Mouse (Mus musculus) brain, adult 2 months (tissue): ENCODE measurements around the gene Zfp609.

Source experiments
- DNase-seq: peaks from one replicate; pipeline ENCODE4 v3.0.0; 2011; ENCODE audit warnings: low read depth, low spot score

The Zfp609 gene

DNA sequence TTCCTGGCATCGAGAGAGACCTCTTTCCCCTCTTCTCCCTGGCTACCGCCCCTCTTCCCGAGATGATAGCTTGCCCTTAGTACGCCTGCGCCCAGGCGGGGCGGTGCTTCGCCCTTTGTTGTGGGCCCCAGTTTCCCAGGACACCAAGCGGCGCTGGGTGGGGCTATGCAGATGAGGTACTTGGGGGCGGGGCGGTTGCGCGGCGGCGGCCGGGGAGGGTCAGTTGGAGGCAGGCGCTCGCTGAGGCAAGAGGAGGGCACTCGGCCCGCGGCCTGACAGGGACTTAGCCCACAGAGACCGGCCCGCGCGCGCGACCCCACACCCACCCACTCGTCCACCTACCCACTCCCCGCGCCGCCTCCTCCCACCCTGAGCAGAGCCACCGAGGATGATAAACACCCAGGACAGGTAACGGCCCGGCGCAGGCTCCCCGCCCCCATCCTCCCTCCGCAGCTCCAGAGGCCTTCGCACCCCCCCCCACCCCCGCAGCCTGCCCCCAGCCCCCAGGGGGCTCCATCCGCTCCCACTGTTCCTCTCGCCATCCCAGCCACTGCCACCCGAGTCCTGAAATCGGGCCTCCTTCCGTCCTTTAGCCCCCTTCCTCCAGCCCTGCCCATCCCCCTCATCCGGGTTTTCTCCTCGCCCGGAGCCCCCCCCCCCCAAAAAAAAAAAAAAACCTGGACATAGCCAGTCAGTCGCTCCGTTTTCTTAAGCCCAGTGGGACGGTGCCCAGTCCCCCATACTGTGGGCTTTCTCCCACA, 150.8 kb downstream of the Zfp609 start:
- peak; percentile 97 for DNase-seq

DNA sequence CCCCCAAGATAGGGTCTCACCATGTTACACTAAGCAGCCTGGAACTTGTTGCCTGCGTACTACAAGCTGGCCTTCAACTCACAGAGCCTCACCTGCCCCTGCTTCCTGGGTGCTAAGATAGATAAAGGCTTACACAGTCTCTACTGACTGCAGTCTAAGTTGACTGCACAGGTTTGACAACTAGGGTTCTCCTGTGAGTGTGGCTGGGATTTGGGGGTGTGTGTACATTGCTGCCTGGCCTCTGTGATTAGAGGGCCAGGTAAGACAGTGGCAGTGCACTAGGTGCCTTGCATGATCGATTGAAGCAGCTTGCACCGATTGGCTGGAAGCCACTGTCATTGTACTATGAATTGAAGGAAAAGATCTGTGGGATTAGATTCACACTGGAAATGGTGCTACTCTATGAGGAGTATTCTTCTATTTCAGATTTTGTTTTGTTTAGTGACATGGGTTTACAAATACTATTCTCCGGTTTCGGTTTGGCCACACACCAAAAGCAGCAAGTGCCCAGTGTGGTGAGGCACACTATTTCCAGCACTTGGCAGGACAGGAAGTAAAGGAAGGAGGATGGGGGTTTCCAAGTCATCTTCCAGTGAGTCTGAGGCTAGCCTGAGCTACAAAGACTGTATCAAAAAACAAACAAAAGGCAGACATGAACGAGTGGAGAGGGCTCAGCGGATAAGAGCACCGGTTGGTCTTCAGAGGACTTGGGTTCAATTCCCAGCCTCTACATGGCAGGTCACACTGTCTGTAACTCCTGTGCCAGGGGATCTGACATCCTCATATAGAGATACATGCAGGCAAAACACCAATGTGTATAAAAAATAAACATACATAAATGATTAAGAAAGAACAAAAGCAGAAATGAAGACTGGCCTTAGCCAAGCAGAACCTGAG, 151.7 kb downstream of the Zfp609 start:
- DNase-seq = no peak

DNA sequence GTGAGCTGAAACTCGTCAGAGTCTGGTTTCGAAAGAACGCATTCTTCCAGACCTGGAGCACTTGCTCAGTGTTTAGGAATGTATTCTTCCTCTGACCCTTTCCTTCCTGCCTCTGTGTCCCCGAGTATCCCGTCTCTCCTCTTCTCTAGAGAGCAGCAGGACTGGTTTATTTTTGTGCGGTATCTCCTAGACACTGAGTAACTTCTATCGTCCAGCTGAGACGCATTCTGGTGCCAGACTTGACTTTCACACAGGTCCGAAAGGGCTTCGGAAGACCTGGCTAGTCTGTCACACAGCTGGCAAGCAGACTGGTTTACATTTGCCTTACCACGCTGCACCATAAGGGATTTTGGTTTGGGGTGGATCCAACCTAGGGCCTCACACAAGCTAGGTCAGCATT, 154.4 kb downstream of the Zfp609 start:
- DNase-seq = no peak

DNA sequence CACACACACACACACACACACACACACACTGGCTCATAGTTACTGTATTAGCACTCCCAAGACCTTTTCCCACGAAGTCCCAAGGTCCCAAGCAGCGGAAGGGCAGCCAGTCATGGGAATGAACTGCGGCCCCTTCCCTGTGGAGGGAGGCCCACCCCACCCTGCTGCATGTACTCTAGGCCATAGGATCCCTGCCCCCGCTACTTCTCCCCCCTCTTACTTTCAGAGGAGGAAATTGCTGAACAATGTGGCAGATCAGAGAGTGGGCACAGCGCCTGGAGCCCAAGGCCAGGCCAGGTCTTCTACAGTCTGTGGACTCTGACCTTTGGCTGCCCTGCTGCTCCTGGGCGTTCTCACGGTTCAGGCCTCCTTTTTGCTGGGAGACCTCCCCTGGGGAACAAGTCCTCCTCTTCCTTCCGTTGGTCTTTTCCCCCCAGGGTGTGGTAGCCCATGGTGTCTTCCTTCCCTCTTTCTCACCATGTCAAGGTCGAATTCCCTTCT, 155.9 kb downstream of the Zfp609 start:
- DNase-seq = no peak

DNA sequence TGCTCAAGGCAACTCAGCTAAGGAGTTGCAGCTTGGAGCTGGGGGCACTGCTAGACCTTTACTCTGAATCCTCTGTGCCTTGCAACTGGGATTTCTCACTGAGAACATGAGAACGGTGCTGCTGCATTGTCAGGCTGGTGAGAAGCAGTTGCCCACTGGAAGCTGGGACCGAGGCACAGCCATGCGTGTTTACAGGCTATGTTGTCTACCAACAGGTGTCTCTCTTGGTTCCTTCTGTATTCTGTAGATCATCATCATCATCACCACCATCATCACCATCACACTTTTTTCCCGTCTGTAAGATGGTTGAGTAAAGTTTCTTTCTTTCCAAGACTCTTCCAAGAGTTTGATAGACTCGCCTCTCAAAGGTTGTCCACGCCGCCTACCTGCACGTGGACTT, 159.7 kb downstream of the Zfp609 start, which contains the start of gene Oaz2:
TSS of gene Oaz2 (plus strand) at position 301 of the 400 bp plus-strand sequence.
- DNase-seq = no peak

DNA sequence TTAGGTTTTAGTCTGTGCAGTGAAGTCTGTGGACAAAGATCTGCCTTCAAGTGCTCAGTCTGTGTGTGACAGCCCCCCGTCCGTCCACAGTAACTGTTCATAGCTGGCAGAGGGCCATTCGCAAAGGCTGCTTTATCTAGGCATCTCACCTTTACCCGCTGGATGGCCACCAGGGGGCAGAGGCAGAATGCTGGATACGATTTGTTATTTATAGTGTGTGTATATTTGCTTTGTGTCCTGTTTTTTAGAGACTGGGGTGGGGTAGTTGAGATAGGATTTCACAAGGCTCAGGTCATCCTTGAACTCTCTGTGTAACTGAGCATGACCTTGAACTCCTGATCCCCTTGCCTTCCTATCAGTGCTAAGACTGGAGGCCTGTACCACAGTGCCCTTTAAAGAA, 161.3 kb downstream of the Zfp609 start:
- DNase-seq = peak; percentile 59

DNA sequence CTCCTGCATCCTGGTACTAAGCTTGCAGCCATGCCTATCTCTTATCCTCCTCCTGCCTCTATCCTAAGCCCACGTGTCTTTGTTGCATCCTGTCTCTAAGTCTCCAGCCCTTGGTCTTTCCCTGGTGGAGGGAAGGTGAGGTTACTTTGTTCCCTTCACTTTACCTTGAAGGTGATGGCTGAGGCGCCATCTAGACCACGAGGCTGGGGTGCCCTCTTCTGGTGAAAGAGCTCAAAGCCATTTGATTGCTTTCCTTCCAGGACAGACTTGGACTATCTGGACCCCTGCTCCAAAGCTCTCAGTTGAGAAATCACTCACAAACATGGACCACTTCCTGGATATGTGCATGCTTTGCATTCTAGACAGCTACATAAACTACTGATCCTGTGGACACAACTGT, 163.2 kb downstream of the Zfp609 start:
- DNase-seq = peak; percentile 65

DNA sequence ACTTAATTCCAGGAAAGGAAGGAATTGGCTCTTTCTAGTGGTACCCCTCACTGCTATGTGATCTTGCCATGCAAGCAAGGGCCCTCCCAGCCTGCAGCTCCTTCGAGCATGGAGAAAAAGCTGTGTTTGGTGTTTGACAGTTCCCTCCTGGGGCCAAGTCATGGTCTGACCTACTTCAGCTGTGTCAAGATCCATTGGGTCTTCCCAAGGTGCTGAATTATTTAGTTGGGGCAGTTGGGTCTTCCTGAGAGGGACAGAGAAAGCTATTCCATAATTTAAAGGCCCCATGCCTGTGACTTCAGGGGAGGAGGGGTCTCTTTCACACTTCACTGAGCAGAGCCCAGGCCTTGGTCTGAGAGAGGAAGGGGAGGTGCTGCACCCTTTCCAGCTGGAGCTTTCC, 165.9 kb downstream of the Zfp609 start:
- DNase-seq = no peak

DNA sequence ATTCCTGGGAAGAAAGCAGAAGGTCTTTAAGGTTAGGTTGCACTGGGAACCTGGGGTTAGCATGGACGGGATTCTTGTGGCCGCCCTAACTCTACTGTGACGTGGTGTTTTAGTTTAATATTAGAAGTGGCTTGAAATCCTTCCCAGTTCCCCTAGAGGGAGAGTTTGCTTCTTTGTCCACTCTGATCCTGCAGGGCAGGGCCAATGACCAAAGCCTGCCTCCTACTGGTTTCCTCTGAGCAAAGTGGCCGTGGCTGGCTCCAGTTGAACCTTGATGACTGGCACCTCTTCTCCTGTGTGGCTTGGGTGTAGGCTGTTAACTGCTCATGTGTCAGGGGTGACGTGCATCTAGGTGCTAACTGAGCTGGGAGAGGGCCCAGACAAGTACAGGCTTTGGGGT, 166.3 kb downstream of the Zfp609 start:
- DNase-seq = no peak

DNA sequence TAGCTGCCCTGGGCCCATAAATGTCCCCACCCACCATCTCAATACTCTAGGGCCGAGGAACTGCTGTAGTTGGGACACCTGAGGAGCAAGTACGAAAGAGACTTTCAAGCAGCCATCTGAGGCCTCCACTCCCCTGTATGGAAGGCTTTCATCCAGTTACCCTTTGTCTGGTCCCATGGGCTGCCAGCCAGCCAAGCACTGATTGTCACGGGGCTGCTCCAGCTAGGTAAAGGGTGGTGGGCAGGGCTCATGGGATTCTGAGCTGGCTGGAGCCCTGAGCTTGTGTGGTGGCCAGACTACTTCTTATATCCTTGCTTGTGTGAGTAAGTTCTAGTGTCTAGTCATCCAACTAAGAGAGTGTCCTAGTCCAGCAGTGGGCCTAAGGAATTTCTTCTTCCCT, 170.1 kb downstream of the Zfp609 start:
- DNase-seq = no peak

DNA sequence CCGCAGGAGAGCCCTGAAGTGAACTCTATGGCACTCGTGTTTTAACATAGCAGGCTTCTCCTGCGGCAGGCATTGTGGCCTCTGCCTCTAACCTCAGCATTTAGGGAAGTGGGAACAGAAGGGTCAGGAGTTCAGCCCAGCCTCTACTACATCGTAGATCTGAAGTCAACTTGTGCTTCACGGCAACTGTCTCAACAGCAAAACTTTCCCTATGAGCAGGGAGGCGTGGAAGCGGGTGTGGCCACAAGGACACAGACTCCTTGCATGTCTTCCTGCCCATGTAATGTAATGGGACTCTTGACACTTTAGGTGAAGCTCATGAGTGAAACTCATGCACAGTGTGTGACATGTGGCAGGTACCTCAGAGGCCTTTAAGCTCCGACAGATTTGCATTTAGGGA, 171.8 kb downstream of the Zfp609 start:
- no peak for DNase-seq

DNA sequence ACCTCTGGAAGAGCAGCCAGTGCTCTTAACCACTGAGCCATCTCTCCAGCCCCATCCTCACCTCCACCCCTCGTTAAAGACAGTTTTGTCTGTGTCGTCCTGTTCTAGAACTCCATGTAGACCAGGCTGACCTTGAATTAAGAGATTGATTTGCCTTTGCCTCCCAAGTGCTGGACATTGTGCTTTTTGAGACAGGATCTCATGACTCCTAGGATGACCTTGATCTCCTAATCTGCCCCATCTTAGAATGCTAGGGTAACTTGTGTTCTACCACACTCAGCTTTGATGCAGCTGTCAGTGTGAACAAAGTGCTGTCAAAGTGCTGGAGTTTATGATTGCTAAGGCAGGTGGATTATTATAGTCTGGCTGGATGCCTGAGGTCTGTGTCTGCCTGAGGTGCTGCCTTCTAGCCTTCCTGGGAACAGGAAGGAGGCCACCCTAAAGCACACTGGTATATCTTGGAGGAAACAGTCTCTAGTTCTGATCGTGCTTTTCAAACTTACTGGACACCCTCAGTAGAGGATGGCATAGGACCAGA, 172.6 kb downstream of the Zfp609 start:
- DNase-seq = no peak

DNA sequence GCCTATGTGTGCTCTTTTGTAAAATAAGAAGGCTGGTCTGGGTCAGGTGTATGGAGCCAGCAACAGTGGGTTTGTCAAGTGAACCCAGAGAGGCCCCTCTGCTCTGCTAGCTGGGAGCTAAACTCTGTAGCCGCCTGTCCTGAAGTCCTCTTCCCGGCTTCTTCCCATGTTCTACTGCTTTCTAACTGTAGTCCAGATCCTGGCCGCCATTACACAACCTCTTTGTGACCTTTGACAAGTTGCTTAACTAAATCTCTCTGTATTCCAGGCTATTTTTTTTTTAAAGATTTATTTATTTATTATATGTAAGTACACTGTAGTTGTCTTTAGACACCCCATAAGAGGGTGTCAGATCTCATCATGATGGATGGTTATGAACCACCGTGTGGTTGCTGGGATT, 173.6 kb downstream of the Zfp609 start:
- no peak for DNase-seq

DNA sequence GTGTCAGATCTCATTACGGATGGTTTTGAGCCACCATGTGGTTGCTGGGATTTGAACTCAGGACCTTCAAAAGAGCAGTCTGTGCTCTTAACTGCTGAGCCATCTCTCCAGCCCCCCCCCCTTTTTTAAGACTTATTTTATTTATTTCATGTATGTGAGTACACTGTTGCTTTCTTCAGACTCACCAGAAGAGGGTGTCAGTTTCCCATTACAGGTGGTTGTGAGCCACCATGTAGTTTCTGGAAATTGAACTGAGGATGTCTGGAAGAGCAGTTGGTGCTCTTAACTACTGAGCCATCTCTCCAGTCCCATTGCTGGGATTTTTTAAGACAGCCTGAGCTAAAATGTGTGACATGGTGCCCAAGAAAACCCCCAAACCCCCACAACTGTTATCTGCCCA, 175.4 kb downstream of the Zfp609 start:
- DNase-seq = peak; percentile 21

DNA sequence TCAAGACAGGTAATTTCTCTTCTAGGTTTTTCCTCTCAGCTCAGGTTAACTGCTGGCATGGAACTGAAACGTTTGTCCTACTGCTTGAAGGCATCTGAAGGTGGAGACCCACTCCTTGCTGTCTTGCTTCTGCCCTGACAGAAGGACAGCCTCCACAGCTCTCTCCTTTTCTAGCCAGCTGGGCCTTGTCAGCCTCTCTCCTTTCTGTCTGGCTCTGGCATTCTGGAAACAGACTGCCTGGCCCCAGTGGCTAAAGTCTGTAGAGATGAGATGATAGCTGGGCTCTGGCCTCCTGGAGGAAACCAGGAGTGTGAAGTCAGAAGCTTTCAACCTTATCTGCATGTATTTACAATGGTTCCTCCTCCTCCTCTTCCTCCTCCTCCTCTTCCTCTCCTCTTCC, 177.4 kb downstream of the Zfp609 start:
- DNase-seq = no peak

DNA sequence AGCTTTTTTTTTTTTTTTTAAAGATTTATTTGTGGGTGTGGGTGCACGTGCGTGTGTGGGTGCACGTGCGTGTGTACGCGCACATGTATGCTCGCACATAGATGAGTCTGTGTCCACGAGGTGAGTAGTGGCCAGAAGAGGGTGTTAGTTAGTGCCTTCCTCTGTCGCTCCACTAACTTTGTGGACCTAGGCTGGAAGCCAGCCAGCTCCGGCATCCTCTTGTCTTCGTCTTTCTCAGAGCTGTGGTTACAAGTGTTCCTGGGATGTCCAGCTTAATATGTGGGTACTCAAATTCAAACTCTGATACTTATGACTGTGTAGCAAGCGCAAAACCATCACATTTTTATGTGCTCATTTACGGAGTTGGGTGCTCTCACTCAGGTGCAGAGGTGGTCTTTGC, 178.6 kb downstream of the Zfp609 start:
- no peak for DNase-seq

DNA sequence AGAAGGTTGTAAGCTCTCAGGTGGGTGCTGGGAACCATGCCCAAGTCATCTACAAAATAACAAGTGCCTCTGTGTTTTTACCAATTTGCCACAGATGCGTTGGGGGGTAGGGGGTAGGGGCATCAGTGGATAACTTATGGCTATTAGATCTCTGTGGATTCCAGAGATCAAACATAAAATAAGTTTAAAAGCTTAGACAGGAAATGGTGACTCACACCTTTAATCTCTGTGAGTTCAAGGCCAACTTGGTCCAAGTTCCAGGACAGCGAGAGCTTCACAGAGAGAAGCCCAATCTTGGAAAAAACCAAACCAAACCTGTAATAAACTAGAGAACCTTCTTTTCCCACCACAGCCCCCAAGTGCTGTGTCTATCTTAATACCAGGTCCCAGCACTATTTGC, 180.6 kb downstream of the Zfp609 start:
- no peak for DNase-seq

DNA sequence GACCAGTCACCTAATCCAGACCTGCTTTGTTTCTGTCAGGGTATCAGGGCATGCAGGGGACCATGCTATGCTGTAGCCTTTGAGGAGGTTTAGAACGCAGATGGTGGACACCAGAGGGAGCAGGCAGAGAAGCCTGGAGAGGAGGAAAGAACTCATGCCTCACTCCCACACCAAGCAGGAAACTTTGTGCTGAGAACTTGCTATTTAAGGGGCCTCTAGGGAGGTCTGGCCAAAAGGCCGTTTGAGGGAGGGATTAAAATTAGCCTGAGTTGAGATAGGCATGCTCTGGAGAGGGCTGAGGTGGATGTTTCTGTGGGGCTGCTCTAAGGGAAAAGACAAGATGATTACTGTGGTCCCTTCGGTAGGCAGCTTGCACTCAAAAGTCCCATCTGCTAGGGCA, 181.4 kb downstream of the Zfp609 start:
- DNase-seq = no peak

DNA sequence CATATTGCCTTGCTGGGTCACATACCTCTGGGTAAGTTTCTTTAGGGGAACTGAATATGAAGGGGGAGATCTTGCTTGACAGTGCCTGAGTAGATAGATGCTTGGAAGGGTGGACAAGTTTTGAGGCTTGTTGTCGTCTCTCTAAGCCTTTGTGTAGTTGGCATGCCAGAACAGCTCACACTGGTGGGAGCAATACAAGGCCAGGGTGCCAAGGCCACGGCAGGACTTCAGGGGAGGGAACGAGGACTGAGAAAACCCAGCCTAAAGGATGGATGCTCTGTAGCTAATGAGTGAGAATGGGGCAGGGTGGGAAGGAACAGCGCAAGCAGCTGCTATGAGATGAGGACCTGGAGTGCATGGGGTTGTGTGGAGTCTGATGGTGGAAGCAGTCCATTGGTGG, 182.4 kb downstream of the Zfp609 start:
- no peak for DNase-seq

DNA sequence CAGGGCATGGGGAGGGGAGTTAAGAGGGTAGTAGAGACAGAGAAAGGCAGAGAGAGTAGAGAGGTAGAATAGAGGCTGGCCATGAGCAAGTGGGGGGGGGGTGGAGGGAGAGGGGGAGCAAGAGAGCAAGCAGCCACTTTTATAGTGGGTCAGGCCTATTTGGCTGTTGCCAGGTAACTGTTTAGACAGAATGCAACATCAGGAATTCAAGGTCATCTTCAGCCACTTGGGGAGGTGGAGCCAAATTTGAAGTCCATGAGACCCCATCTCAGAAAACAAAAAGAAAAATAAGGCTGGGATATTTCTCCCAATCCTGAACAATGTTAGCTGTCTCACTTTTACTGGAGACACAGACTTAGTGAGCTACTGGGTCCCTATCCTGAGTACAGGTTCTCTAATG, 184.8 kb downstream of the Zfp609 start:
- DNase-seq = no peak
